In genomic region chr8:111595712-111596484, GRCm38 (mm10) we compare ENCODE assay signal across 8 mouse cellular contexts. TPM values are rescaled to one million over a fixed set of nuclear protein-coding genes. Genes with fewer than 3 reads are reported as not detected.
A peak's percentile ranks its signal among the peaks of the same experiment; 100 is the strongest.
DNase-seq lines count a peak whose midpoint lies in the region; ATAC-seq and TF ChIP-seq lines count a peak whose summit lies in the region.

No protein-coding gene starts in this region.

- TF ChIP-seq EP300 in liver, embryonic 14.5 days (IDR thresholded peaks at IDR 0.05; ENCODE audit: low read depth): peak; percentile 74

- peaks cover 62% of the 10 kb centered on the region for H3K4me1 ChIP-seq in hindbrain, embryonic 15.5 days (replicated peaks)
- peaks cover 17 to 53% of the 10 kb centered on the region in 2 experiments for H3K4me1 ChIP-seq in liver, embryonic 14.5 days (replicated peaks; ENCODE audit: control insufficient read depth in 2 of 2, insufficient read depth in 2 of 2, low read length in 1 of 2)

- no peak overlapping the region for H3K4me3 ChIP-seq in hindbrain, embryonic 15.5 days
- peak overlapping the region; percentile 22 to 60 for H3K4me3 ChIP-seq in liver, embryonic 14.5 days (ENCODE audit: insufficient read depth in 1 of 2, low read depth in 2 of 2, low read length in 2 of 2)

- 90% methylated on average over 15 of the region's 15 CpGs for WGBS in hindbrain, embryonic 15.5 days
- WGBS in liver, embryonic 14.5 days (ENCODE audit: insufficient replicate concordance): 10% methylated on average over 15 of the region's 15 CpGs

- H3K27ac ChIP-seq in hindbrain, embryonic 15.5 days (replicated peaks): peak overlapping the region; percentile 37
- no peak overlapping the region; the same call in 1 of the 2 replicates for H3K27ac ChIP-seq in liver, embryonic 14.5 days

- DNase-seq in adrenal gland, adult 2 months: peak; percentile 35
- no peak for DNase-seq in adrenal gland, postnatal 25 days
- DNase-seq in urinary bladder, postnatal 14 days (ENCODE audit: low spot score): peak; percentile 65
- no peak for DNase-seq in urinary bladder, postnatal 4 days (ENCODE audit: low spot score in 2 of 2)
- DNase-seq in liver, embryonic 14.5 days (ENCODE audit: low read depth in 3 of 3, low spot score in 3 of 3): peak; percentile 43 to 47 (median 45)
- peak; percentile 39 for DNase-seq in skeletal muscle tissue, adult 2 months (ENCODE audit: low read depth, low spot score)
- no peak for DNase-seq in cerebellum, adult 18-20 months

- H3K9ac ChIP-seq in hindbrain, embryonic 15.5 days: no peak overlapping the region
- H3K9ac ChIP-seq in liver, embryonic 14.5 days (replicated peaks): peak overlapping the region; percentile 23

- no peaks in the 10 kb centered on the region for H3K9me3 ChIP-seq in hindbrain, embryonic 15.5 days
- H3K9me3 ChIP-seq in liver, embryonic 14.5 days (ENCODE audit: control insufficient read depth, low read length): no peaks in the 10 kb centered on the region

- no peaks in the 10 kb centered on the region for H3K36me3 ChIP-seq in hindbrain, embryonic 15.5 days
- H3K36me3 ChIP-seq in liver, embryonic 14.5 days (replicated peaks; ENCODE audit: control insufficient read depth, insufficient read depth, low read depth): no peaks in the 10 kb centered on the region

- TF ChIP-seq CTCF in liver, embryonic 14.5 days (IDR thresholded peaks at IDR 0.05; ENCODE audit: low read depth): no peak

- no peaks in the 10 kb centered on the region for H3K27me3 ChIP-seq in hindbrain, embryonic 15.5 days
- no peaks in the 10 kb centered on the region for H3K27me3 ChIP-seq in liver, embryonic 14.5 days (ENCODE audit: control insufficient read depth, insufficient read depth, low read length)

- H3K4me2 ChIP-seq in hindbrain, embryonic 15.5 days: no peak overlapping the region
- H3K4me2 ChIP-seq in liver, embryonic 14.5 days (ENCODE audit: low read depth): peak overlapping the region; percentile 59

- no peak for ATAC-seq in hindbrain, embryonic 15.5 days (ENCODE audit: low FRiP score, low read depth)
- ATAC-seq in liver, embryonic 14.5 days (ENCODE audit: insufficient read depth): peak; percentile 90

RNA-seq across cellular contexts. Expression of gene Ldhd, which starts 34.3 kb away (rescaled TPM):
- total RNA-seq in adrenal gland, adult 2 months (2021): 10 to 100 TPM; 64.5 to 82.1 TPM
- polyA plus RNA-seq in adrenal gland, adult 2 months (2012; rRNA removed): 89.4 and 93.5 TPM in 2 replicates
- total RNA-seq in adrenal gland, postnatal 25 days (2021): 60.3 and 66.8 TPM in 2 replicates
- polyA plus RNA-seq in hindbrain, embryonic 15.5 days (2015; fragmentation: Nextera tagmentation; extraction: Ambion mirVana): 0.91 and 1.2 TPM in 2 replicates
- polyA plus RNA-seq in liver, embryonic 14.5 days (2012; rRNA removed): 0.10 and 0.13 TPM in 2 replicates
- polyA plus RNA-seq in liver, embryonic 14.5 days (2014; fragmentation: Nextera tagmentation; extraction: Ambion mirVana): 0.09 TPM in 1 of 2 replicates, not detected in the other

RNA-seq across cellular contexts. Expression of gene Zfp1, which starts 47.3 kb away (rescaled TPM):
- 1 to 10 TPM; 6.1 to 9.8 TPM for total RNA-seq in adrenal gland, adult 2 months (2021)
- polyA plus RNA-seq in adrenal gland, adult 2 months (2012; rRNA removed): 5.3 and 5.6 TPM in 2 replicates
- total RNA-seq in adrenal gland, postnatal 25 days (2021): 10.0 and 10.9 TPM in 2 replicates
- 25.1 and 25.9 TPM in 2 replicates for polyA plus RNA-seq in hindbrain, embryonic 15.5 days (2015; fragmentation: Nextera tagmentation; extraction: Ambion mirVana)
- polyA plus RNA-seq in liver, embryonic 14.5 days (2012; rRNA removed): 2.7 and 3.9 TPM in 2 replicates
- polyA plus RNA-seq in liver, embryonic 14.5 days (2014; fragmentation: Nextera tagmentation; extraction: Ambion mirVana): 4.0 and 4.4 TPM in 2 replicates

Comparison
In these comparisons a context has a peak if more than half of its experiments do, and no peak if none do; other contexts are left out.
1. DNase-seq: peak in adrenal gland, adult 2 months (single experiment), urinary bladder, postnatal 14 days (single experiment), liver, embryonic 14.5 days (3 of 3) and skeletal muscle tissue, adult 2 months (single experiment); none in adrenal gland, postnatal 25 days (single experiment), urinary bladder, postnatal 4 days (0 of 2) and cerebellum, adult 18-20 months (0 of 2).
2. RNA of gene Ldhd, which starts 34.3 kb away (polyA plus RNA-seq): 89.4 to 93.5 TPM in adrenal gland, adult 2 months; 0.91 to 1.2 TPM in hindbrain, embryonic 15.5 days and 0.09 to 0.13 TPM in liver, embryonic 14.5 days; every median in the first group is over 10 times any median in the second.